Mouse (Mus musculus): ENCODE measurements around the gene Cd5. TPM values are rescaled to one million over a fixed set of nuclear protein-coding genes. Genes with fewer than 3 reads are reported as not detected.

Gene Cd5
- polyA plus RNA-seq, 1 experiment from 2014 or later, result 0.05 TPM

GRCm38 (mm10) chr19:10715476-10715875 is 23.3 kb downstream of the Cd5 start:
- no peak overlapping the region for H3K9ac ChIP-seq (ENCODE audit: low read length)
- H3K4me1 ChIP-seq (replicated peaks; ENCODE audit: control insufficient read depth, insufficient read depth, low read length), result 0 out of 2 replicates have a peak, but pooled peaks cover 4% of the 10 kb centered on the region
- H3K9me3 ChIP-seq (ENCODE audit: control insufficient read depth, low read length), result no peaks in the 10 kb centered on the region
- H3K4me3 ChIP-seq (ENCODE audit: low read depth, low read length), result no peak overlapping the region
- no peak overlapping the region for H3K27ac ChIP-seq (ENCODE audit: low read depth, low read length)
- 87% methylated on average over 6 of the region's 6 CpGs for WGBS
- H3K27me3 ChIP-seq (ENCODE audit: control insufficient read depth, insufficient read depth, low read length), result no peaks in the 10 kb centered on the region
- H3K4me2 ChIP-seq (ENCODE audit: low read depth, low read length, severe bottlenecking), result no peak overlapping the region
- DNase-seq (ENCODE audit: low spot score) (no peak), ATAC-seq (replicated peaks; ENCODE audit: low FRiP score) (no peak)
- peaks cover 7% of the 10 kb centered on the region for H3K36me3 ChIP-seq (ENCODE audit: control insufficient read depth, insufficient read depth, low read length)

DNA sequence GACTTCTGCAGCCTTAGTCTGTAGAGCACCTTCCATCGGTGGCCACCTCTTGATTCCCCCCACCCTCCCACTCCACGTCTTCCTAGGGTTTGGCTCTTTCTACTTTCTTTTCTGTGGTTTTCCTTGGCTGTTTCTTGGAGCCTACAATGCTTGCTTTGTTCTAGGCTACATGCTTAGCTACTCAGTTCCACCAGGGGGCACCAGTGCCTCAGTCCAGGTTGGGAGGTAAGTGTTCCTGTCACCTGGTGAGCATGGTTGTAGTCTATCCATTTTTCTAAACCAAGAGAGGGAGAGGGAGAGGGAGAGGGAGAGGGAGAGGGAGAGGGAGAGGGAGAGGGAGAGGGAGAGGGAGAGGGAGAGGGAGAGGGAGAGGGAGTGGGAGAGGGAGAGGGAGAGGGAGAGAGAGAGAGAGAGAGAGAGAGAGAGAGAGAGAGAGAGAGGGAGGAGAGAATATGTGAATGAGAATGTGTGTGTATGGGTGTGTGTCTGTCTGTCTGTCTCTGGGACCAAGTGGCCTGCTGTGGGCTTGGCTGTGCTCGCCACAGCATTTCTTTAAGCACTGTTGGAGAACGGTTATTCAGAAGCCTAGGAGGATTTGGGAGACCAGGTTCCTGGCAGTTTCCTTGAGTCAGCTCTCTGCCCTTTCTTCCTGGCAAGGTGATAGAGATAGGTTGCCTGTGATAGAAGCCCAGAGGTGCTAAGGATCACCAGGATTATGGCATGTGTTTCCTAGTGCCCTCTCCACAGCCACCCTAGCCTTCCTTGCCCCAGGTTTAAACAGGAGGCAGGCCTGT is 23.9 kb downstream of the Cd5 start:
- no peak for ATAC-seq (replicated peaks; ENCODE audit: low FRiP score)
- H3K27ac ChIP-seq (ENCODE audit: low read depth, low read length), result no peak overlapping the region

DNA sequence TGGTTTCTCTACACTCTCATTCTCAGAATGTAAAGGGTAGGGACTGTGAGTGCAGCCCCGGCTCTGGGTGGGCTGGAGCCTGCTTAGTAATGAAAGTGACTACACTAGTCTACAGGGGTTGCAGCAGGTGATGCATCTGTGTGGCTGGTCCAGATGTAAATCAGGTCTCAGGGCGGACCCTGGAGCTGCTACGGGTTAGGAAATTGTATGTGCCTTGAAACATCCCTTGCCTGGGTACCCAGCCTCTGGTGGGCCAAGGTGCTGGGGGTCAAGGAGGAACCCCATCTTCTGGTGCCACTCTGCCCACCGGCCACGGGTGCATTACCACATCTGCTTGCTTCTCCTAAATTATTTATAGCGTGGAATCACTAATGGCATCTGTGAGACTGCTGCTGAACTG is 24.6 kb downstream of the Cd5 start:
- ATAC-seq (replicated peaks; ENCODE audit: low FRiP score) (no peak), DNase-seq (ENCODE audit: low spot score) (no peak)
- Histone ChIP-seq H3K9me3 (ENCODE audit: control insufficient read depth, low read length) (no peaks in the 10 kb centered on the region), H3K36me3 (ENCODE audit: control insufficient read depth, insufficient read depth, low read length) (peaks cover 7% of the 10 kb centered on the region), H3K4me1 (replicated peaks; ENCODE audit: control insufficient read depth, insufficient read depth, low read length) (peaks cover 7% of the 10 kb centered on the region; the same call in 1 of the 2 replicates), H3K27me3 (ENCODE audit: control insufficient read depth, insufficient read depth, low read length) (no peaks in the 10 kb centered on the region), H3K27ac (ENCODE audit: low read depth, low read length) (no peak overlapping the region), H3K4me3 (ENCODE audit: low read depth, low read length) (no peak overlapping the region), H3K4me2 (ENCODE audit: low read depth, low read length, severe bottlenecking) (no peak overlapping the region), H3K9ac (ENCODE audit: low read length) (0 out of 2 replicates have a peak overlapping the region, but pooled peaks have one; percentile 4)
- WGBS, result 89% methylated on average over 6 of the region's 6 CpGs

More for the DNA sequence above, 23.9 kb downstream of the Cd5 start:
- 42% methylated on average over 4 of the region's 4 CpGs for WGBS
- peak; percentile 84 for DNase-seq (ENCODE audit: low spot score)
- H3K4me2 ChIP-seq (ENCODE audit: low read depth, low read length, severe bottlenecking), result no peak overlapping the region
- H3K4me1 ChIP-seq (replicated peaks; ENCODE audit: control insufficient read depth, insufficient read depth, low read length), result peaks cover 4% of the 10 kb centered on the region; the same call in 1 of the 2 replicates
- H3K4me3 ChIP-seq (ENCODE audit: low read depth, low read length), result no peak overlapping the region
- no peaks in the 10 kb centered on the region for H3K27me3 ChIP-seq (ENCODE audit: control insufficient read depth, insufficient read depth, low read length)
- 0 out of 2 replicates have a peak overlapping the region, but pooled peaks have one; percentile 4 for H3K9ac ChIP-seq (ENCODE audit: low read length)
- H3K36me3 ChIP-seq (ENCODE audit: control insufficient read depth, insufficient read depth, low read length), result peaks cover 7% of the 10 kb centered on the region
- H3K9me3 ChIP-seq (ENCODE audit: control insufficient read depth, low read length), result no peaks in the 10 kb centered on the region

- no peaks in the 10 kb centered on the region for H3K9me3 ChIP-seq (ENCODE audit: control insufficient read depth, low read length)
- peaks cover 7% of the 10 kb centered on the region for H3K36me3 ChIP-seq (ENCODE audit: control insufficient read depth, insufficient read depth, low read length)
- H3K27ac ChIP-seq (ENCODE audit: low read depth, low read length), result no peak overlapping the region
- H3K27me3 ChIP-seq (ENCODE audit: control insufficient read depth, insufficient read depth, low read length), result no peaks in the 10 kb centered on the region
- ATAC-seq (replicated peaks; ENCODE audit: low FRiP score) (no peak), DNase-seq (ENCODE audit: low spot score) (no peak)
- H3K9ac ChIP-seq (ENCODE audit: low read length), result no peak overlapping the region
- H3K4me3 ChIP-seq (ENCODE audit: low read depth, low read length), result no peak overlapping the region
- WGBS, result 94% methylated on average over 10 of the region's 10 CpGs
- peaks cover 12% of the 10 kb centered on the region; the same call in 1 of the 2 replicates for H3K4me1 ChIP-seq (replicated peaks; ENCODE audit: control insufficient read depth, insufficient read depth, low read length)
- no peak overlapping the region for H3K4me2 ChIP-seq (ENCODE audit: low read depth, low read length, severe bottlenecking)
These were observed 25.3 kb downstream of the Cd5 start for GRCm38 (mm10) chr19:10713551-10713950.

DNA sequence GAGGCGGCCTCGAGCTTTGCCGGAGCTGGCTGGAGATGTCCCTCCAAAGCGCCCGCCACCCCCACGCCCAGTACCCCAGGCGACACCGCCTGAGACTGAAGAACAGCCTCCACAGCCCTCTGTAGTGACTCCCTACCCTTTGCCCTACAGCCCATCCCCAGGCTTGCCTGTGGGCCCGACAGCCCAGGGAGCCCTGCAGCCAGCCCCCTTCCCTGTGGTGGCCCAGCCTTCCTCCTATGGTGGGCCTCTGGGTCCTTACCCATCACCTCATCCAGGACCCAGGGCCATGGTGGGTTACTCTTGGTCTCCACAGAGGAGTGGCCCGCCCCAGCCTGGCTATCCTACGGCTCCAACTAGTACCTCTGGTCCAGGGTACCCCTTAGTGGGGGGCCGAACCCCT is 26.2 kb downstream of the Cd5 start:
- WGBS, result 94% methylated on average over 12 of the region's 12 CpGs
- DNase-seq (ENCODE audit: low spot score), result no peak
- no peak overlapping the region for H3K27ac ChIP-seq (ENCODE audit: low read depth, low read length)
- no peaks in the 10 kb centered on the region for H3K27me3 ChIP-seq (ENCODE audit: control insufficient read depth, insufficient read depth, low read length)
- ATAC-seq (replicated peaks; ENCODE audit: low FRiP score), result no peak
- H3K4me2 ChIP-seq (ENCODE audit: low read depth, low read length, severe bottlenecking), result no peak overlapping the region
- peaks cover 12% of the 10 kb centered on the region; the same call in 1 of the 2 replicates for H3K4me1 ChIP-seq (replicated peaks; ENCODE audit: control insufficient read depth, insufficient read depth, low read length)
- H3K9ac ChIP-seq (ENCODE audit: low read length), result no peak overlapping the region
- H3K9me3 ChIP-seq (ENCODE audit: control insufficient read depth, low read length), result no peaks in the 10 kb centered on the region
- peaks cover 7% of the 10 kb centered on the region for H3K36me3 ChIP-seq (ENCODE audit: control insufficient read depth, insufficient read depth, low read length)
- no peak overlapping the region for H3K4me3 ChIP-seq (ENCODE audit: low read depth, low read length)

GRCm38 (mm10) chr19:10712194-10712593 is 26.6 kb downstream of the Cd5 start:
- WGBS, result 93% methylated on average over 7 of the region's 7 CpGs
- H3K4me3 ChIP-seq (ENCODE audit: low read depth, low read length), result no peak overlapping the region

GRCm38 (mm10) chr19:10710751-10711150 is 28.1 kb downstream of the Cd5 start:
- H3K9me3 ChIP-seq (ENCODE audit: control insufficient read depth, low read length), result no peaks in the 10 kb centered on the region
- ATAC-seq (replicated peaks; ENCODE audit: low FRiP score) (no peak), DNase-seq (ENCODE audit: low spot score) (no peak)
- no peak overlapping the region for H3K27ac ChIP-seq (ENCODE audit: low read depth, low read length)
- H3K4me3 ChIP-seq (ENCODE audit: low read depth, low read length), result no peak overlapping the region
- WGBS, result 90% methylated on average over 4 of the region's 4 CpGs
- H3K36me3 ChIP-seq (ENCODE audit: control insufficient read depth, insufficient read depth, low read length), result peaks cover 7% of the 10 kb centered on the region
- H3K4me1 ChIP-seq (replicated peaks; ENCODE audit: control insufficient read depth, insufficient read depth, low read length), result peaks cover 12% of the 10 kb centered on the region; the same call in 1 of the 2 replicates
- H3K27me3 ChIP-seq (ENCODE audit: control insufficient read depth, insufficient read depth, low read length), result no peaks in the 10 kb centered on the region
- H3K4me2 ChIP-seq (ENCODE audit: low read depth, low read length, severe bottlenecking), result no peak overlapping the region
- H3K9ac ChIP-seq (ENCODE audit: low read length), result no peak overlapping the region

More at GRCm38 (mm10) chr19:10712194-10712593, 26.6 kb downstream of the Cd5 start:
- ATAC-seq (replicated peaks; ENCODE audit: low FRiP score) (no peak), DNase-seq (ENCODE audit: low spot score) (no peak)
- Histone ChIP-seq H3K9me3 (ENCODE audit: control insufficient read depth, low read length) (no peaks in the 10 kb centered on the region), H3K4me2 (ENCODE audit: low read depth, low read length, severe bottlenecking) (no peak overlapping the region), H3K27ac (ENCODE audit: low read depth, low read length) (no peak overlapping the region), H3K27me3 (ENCODE audit: control insufficient read depth, insufficient read depth, low read length) (no peaks in the 10 kb centered on the region), H3K4me1 (replicated peaks; ENCODE audit: control insufficient read depth, insufficient read depth, low read length) (peaks cover 12% of the 10 kb centered on the region; the same call in 1 of the 2 replicates), H3K9ac (ENCODE audit: low read length) (no peak overlapping the region), H3K36me3 (ENCODE audit: control insufficient read depth, insufficient read depth, low read length) (peaks cover 7% of the 10 kb centered on the region)

GRCm38 (mm10) chr19:10710088-10710511 is 28.7 kb downstream of the Cd5 start:
- peak; percentile 73 for DNase-seq (ENCODE audit: low spot score)
- Histone ChIP-seq H3K9ac (ENCODE audit: low read length) (peak overlapping the region; percentile 29; the same call in 1 of the 2 replicates), H3K36me3 (ENCODE audit: control insufficient read depth, insufficient read depth, low read length) (peaks cover 7% of the 10 kb centered on the region), H3K4me3 (ENCODE audit: low read depth, low read length) (no peak overlapping the region), H3K9me3 (ENCODE audit: control insufficient read depth, low read length) (no peaks in the 10 kb centered on the region), H3K4me2 (ENCODE audit: low read depth, low read length, severe bottlenecking) (no peak overlapping the region), H3K4me1 (replicated peaks; ENCODE audit: control insufficient read depth, insufficient read depth, low read length) (peaks cover 12% of the 10 kb centered on the region; the same call in 1 of the 2 replicates), H3K27me3 (ENCODE audit: control insufficient read depth, insufficient read depth, low read length) (no peaks in the 10 kb centered on the region), H3K27ac (ENCODE audit: low read depth, low read length) (peak overlapping the region; percentile 81)
- WGBS, result 75% methylated on average over 9 of the region's 9 CpGs
- ATAC-seq (replicated peaks; ENCODE audit: low FRiP score), result peak; percentile 60

Measured in forebrain, embryonic 11.5 days (tissue).